Mouse (Mus musculus): ENCODE measurements at regions not wholly inside any gene's neighbourhood (a gene's known extent, or its start where the extent isn't known, plus 50 kb on each side); places are given as distances from the start of the nearest gene placed in this dataset.

GRCm38 (mm10) chr10:53165036-53165435 lies 172.4 kb upstream of the Pln start:
- Histone ChIP-seq H3K4me3 (ENCODE audit: low read depth, low read length) (no peak overlapping the region), H3K27me3 (replicated peaks; ENCODE audit: control insufficient read depth, insufficient read depth, low read length) (no peaks in the 10 kb centered on the region), H3K4me1 (replicated peaks; ENCODE audit: control insufficient read depth, insufficient read depth, low read length) (no peaks in the 10 kb centered on the region), H3K27ac (ENCODE audit: low read depth, low read length) (no peak overlapping the region), H3K9ac (ENCODE audit: low read depth, low read length) (no peak overlapping the region), H3K4me2 (replicated peaks; ENCODE audit: low read depth) (no peak overlapping the region), H3K9me3 (ENCODE audit: control insufficient read depth) (no peaks in the 10 kb centered on the region), H3K36me3 (ENCODE audit: control insufficient read depth, insufficient read depth) (no peaks in the 10 kb centered on the region)
- TF ChIP-seq CTCF (IDR thresholded peaks at IDR 0.05; ENCODE audit: low read depth) = no peak
- ATAC-seq = peak; percentile 92
- WGBS = 63% methylated on average over 4 of the region's 4 CpGs

DNA sequence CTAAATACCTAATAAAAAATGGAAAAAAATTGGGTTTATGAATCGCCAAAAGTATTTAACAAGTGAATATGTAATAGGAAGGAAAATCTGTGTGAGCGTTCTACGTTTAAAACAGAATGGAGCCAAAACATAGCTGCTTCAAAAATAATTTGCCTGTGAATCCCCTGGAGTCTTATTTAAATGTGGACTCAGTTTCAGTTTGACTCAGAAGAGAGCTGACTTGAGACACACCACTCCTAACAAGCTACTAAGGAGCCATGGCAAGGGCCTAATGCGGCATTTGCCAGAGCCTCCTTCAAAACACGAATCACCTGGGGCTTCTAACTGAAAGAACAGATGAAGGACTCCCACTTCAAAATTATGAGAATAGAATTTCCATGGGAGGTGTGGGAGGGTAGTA lies 169.7 kb upstream of the Pln start:
- Histone ChIP-seq H3K9ac (ENCODE audit: low read depth, low read length) (no peak overlapping the region), H3K27ac (ENCODE audit: low read depth, low read length) (no peak overlapping the region), H3K4me3 (ENCODE audit: low read depth, low read length) (no peak overlapping the region), H3K4me2 (replicated peaks; ENCODE audit: low read depth) (no peak overlapping the region), H3K9me3 (ENCODE audit: control insufficient read depth) (no peaks in the 10 kb centered on the region), H3K36me3 (ENCODE audit: control insufficient read depth, insufficient read depth) (no peaks in the 10 kb centered on the region), H3K4me1 (replicated peaks; ENCODE audit: control insufficient read depth, insufficient read depth, low read length) (no peaks in the 10 kb centered on the region), H3K27me3 (replicated peaks; ENCODE audit: control insufficient read depth, insufficient read depth, low read length) (no peaks in the 10 kb centered on the region)
- WGBS = 91% methylated on average over 5 of the region's 5 CpGs
- no peak for ATAC-seq
- TF ChIP-seq CTCF (IDR thresholded peaks at IDR 0.05; ENCODE audit: low read depth) = no peak

DNA sequence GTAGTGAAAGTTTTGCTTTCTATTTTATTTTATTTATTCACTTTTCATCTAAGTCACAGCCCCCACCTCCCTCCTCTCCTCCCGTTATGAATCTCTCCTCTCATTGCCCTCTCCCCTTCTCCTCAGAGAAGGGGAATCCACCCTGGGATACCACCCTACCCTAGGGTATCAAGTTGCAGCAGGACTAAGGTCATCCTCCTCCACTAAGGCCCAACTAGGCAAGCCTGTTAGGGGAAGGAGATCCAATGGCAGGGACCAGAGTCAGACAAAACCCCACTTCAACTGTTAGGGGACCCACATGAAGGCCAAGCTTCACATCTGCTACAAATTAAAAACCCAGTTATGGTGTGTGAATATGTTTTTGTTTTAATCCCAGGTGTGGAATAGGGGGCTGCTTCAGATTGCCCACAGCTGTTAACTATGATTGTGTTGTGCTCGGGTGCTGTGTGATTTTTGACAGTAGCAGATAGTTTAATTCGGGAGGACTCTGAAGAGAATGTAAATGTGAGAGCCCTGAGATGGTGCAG lies 163.4 kb upstream of the Pln start:
- ATAC-seq = no peak
- no peak for TF ChIP-seq CTCF (IDR thresholded peaks at IDR 0.05; ENCODE audit: low read depth)
- WGBS = 52% methylated on average over 3 of the region's 3 CpGs
- Histone ChIP-seq H3K27ac (ENCODE audit: low read depth, low read length) (no peak overlapping the region), H3K27me3 (replicated peaks; ENCODE audit: control insufficient read depth, insufficient read depth, low read length) (no peaks in the 10 kb centered on the region), H3K9me3 (ENCODE audit: control insufficient read depth) (no peaks in the 10 kb centered on the region), H3K4me1 (replicated peaks; ENCODE audit: control insufficient read depth, insufficient read depth, low read length) (no peaks in the 10 kb centered on the region), H3K36me3 (ENCODE audit: control insufficient read depth, insufficient read depth) (no peaks in the 10 kb centered on the region), H3K4me3 (ENCODE audit: low read depth, low read length) (no peak overlapping the region), H3K9ac (ENCODE audit: low read depth, low read length) (no peak overlapping the region), H3K4me2 (replicated peaks; ENCODE audit: low read depth) (no peak overlapping the region)

- no peaks in the 10 kb centered on the region for H3K9me3 ChIP-seq (ENCODE audit: control insufficient read depth)
- no peak for TF ChIP-seq CTCF (IDR thresholded peaks at IDR 0.05; ENCODE audit: low read depth)
- no peaks in the 10 kb centered on the region for H3K27me3 ChIP-seq (replicated peaks; ENCODE audit: control insufficient read depth, insufficient read depth, low read length)
- H3K27ac ChIP-seq (ENCODE audit: low read depth, low read length) = no peak overlapping the region
- H3K9ac ChIP-seq (ENCODE audit: low read depth, low read length) = no peak overlapping the region
- H3K4me2 ChIP-seq (replicated peaks; ENCODE audit: low read depth) = no peak overlapping the region
- H3K36me3 ChIP-seq (ENCODE audit: control insufficient read depth, insufficient read depth) = no peaks in the 10 kb centered on the region
- ATAC-seq = no peak
- H3K4me1 ChIP-seq (replicated peaks; ENCODE audit: control insufficient read depth, insufficient read depth, low read length) = no peaks in the 10 kb centered on the region
- H3K4me3 ChIP-seq (ENCODE audit: low read depth, low read length) = no peak overlapping the region
- 70% methylated on average over 2 of the region's 2 CpGs for WGBS
These were observed 161.5 kb upstream of the Pln start for GRCm38 (mm10) chr10:53175946-53176345.

DNA sequence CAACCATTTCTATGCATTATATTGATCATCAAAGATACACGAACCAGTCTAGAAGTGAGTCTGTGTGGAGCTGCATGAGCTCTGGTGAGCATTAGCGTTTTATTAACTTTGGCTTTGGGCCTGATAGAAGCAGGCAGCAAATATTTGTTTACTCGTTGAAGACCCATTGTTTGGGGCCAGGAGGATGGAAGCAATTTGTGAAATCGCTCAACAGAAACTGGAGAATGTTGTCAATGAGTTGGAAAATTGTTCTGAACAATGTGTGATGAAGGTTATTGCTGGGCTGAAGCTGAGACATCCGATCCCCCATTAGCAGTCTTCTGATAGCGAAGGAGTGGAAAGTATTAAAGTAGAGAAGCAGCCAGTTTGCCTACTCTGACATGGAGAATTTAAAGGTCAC lies 158.9 kb upstream of the Pln start:
- ATAC-seq = no peak
- Histone ChIP-seq H3K36me3 (ENCODE audit: control insufficient read depth, insufficient read depth) (no peaks in the 10 kb centered on the region), H3K4me3 (ENCODE audit: low read depth, low read length) (no peak overlapping the region), H3K27me3 (replicated peaks; ENCODE audit: control insufficient read depth, insufficient read depth, low read length) (no peaks in the 10 kb centered on the region), H3K9ac (ENCODE audit: low read depth, low read length) (no peak overlapping the region), H3K4me1 (replicated peaks; ENCODE audit: control insufficient read depth, insufficient read depth, low read length) (no peaks in the 10 kb centered on the region), H3K4me2 (replicated peaks; ENCODE audit: low read depth) (no peak overlapping the region), H3K9me3 (ENCODE audit: control insufficient read depth) (no peaks in the 10 kb centered on the region), H3K27ac (ENCODE audit: low read depth, low read length) (no peak overlapping the region)
- 51% methylated on average over 6 of the region's 6 CpGs for WGBS
- no peak for TF ChIP-seq CTCF (IDR thresholded peaks at IDR 0.05; ENCODE audit: low read depth)

DNA sequence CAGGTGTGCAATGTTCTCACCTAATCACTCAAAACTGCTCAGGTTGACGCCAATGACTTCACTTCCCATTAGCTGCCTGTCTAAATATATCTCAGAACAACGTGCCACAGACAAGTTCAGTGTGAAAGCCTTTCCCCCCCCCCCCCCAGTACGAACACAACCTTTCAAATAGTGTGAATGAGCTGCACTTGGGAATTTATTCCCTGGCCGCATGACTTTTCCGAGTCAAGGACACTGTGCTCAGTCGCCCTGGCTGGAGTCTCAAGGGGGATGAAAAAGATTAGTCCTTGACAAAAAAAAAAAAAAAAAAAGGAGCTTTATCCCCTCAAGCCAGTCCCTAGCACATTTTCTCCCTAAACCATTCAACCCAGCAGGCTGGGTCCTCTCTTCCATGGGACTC lies 158.4 kb upstream of the Pln start:
- Histone ChIP-seq H3K4me3 (ENCODE audit: low read depth, low read length) (no peak overlapping the region), H3K36me3 (ENCODE audit: control insufficient read depth, insufficient read depth) (no peaks in the 10 kb centered on the region), H3K9ac (ENCODE audit: low read depth, low read length) (no peak overlapping the region), H3K27ac (ENCODE audit: low read depth, low read length) (no peak overlapping the region), H3K4me1 (replicated peaks; ENCODE audit: control insufficient read depth, insufficient read depth, low read length) (no peaks in the 10 kb centered on the region), H3K4me2 (replicated peaks; ENCODE audit: low read depth) (no peak overlapping the region), H3K9me3 (ENCODE audit: control insufficient read depth) (no peaks in the 10 kb centered on the region), H3K27me3 (replicated peaks; ENCODE audit: control insufficient read depth, insufficient read depth, low read length) (no peaks in the 10 kb centered on the region)
- WGBS = 61% methylated on average over 6 of the region's 6 CpGs
- ATAC-seq = no peak
- no peak for TF ChIP-seq CTCF (IDR thresholded peaks at IDR 0.05; ENCODE audit: low read depth)

DNA sequence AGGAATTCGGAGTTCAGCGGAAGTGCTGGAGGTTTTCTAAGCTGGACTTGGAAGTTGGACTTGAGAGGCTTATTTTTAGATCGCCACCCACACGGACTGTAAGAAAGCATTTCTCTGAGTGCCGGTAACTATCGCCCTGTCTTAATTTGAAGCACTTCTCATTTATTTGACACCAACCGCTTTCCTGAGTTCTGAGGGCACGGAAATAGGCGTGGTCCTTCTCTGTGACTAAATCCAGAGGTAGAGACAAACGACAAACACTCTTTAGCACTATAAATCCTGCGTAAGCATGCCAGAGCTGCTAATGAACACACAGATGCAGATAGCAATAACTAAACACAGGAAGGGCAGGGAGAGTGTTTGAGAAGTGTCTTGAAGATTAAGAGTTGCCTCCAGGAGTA lies 156.7 kb upstream of the Pln start:
- H3K4me3 ChIP-seq (ENCODE audit: low read depth, low read length) = no peak overlapping the region
- H3K4me2 ChIP-seq (replicated peaks; ENCODE audit: low read depth) = peak overlapping the region; percentile 27; the same call in 1 of the 2 replicates
- H3K36me3 ChIP-seq (ENCODE audit: control insufficient read depth, insufficient read depth) = no peaks in the 10 kb centered on the region
- no peak for TF ChIP-seq CTCF (IDR thresholded peaks at IDR 0.05; ENCODE audit: low read depth)
- H3K9ac ChIP-seq (ENCODE audit: low read depth, low read length) = no peak overlapping the region
- H3K9me3 ChIP-seq (ENCODE audit: control insufficient read depth) = no peaks in the 10 kb centered on the region
- no peaks in the 10 kb centered on the region for H3K27me3 ChIP-seq (replicated peaks; ENCODE audit: control insufficient read depth, insufficient read depth, low read length)
- no peaks in the 10 kb centered on the region for H3K4me1 ChIP-seq (replicated peaks; ENCODE audit: control insufficient read depth, insufficient read depth, low read length)
- WGBS = 27% methylated on average over 11 of the region's 11 CpGs
- ATAC-seq = no peak
- no peak overlapping the region for H3K27ac ChIP-seq (ENCODE audit: low read depth, low read length)

Data from intestine, postnatal 0 days (tissue).